Mouse (Mus musculus) spleen, adult 2 months (tissue): ENCODE data around the gene Rpl3l.
"Not testable (repeated sequence)": the region's sequence is repeated elsewhere in the genome, so short reads cannot be mapped to it uniquely, and the experiment has no call there.

Experiments used
- CTCF ChIP-seq: fragments of 200-500 bp; IDR thresholded peaks from 2 replicates; pipeline ENCODE4 v1.5.1; 2011; ENCODE audit warnings: mild to moderate bottlenecking, inconsistent platforms; ENCODE audit not compliant: insufficient read depth, insufficient read length, insufficient replicate concordance; ENCODE audit errors: extremely low read depth
- POLR2A ChIP-seq: fragments of 200-500 bp; IDR thresholded peaks from 2 replicates; pipeline ENCODE4 v1.6.1; 2011; ENCODE audit warnings: low read depth, low read length, inconsistent platforms

DNA sequence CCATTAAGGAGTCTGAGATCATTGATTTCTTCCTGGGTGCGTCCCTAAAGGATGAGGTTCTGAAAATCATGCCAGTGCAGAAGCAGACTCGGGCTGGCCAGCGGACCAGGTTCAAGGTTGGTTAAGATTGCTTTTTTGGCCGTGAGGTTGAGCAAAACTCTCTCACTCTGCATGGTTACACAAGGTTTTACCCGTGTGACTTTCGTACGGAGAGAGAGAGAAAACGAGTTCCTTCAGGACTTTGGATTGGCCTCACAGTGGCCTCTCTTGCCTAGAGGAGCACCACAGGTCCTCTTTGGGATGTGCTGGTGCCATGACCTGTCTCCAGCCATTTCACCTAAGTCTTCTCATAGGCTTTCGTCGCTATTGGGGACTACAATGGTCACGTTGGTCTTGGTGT is 7.0 kb upstream of the Rpl3l start:
- TF ChIP-seq CTCF, POLR2A: not testable (repeated sequence)
